15 mouse cellular contexts compared by ENCODE assay signal in genomic region chr10:85362766-85363442, GRCm38 (mm10). TPM values are rescaled to one million over a fixed set of nuclear protein-coding genes. Genes with fewer than 3 reads are reported as not detected.
A peak's percentile ranks its signal among the peaks of the same experiment; 100 is the strongest.
DNase-seq lines count a peak whose midpoint lies in the region; ATAC-seq and TF ChIP-seq lines count a peak whose summit lies in the region.
"Had no signal": no experiment of that assay in that cellular context is flagged by ENCODE, and none has a peak within 500 bp of the region (broad histone marks: within the 10 kb centered on the region; RNA-seq: fewer than 3 reads in every experiment).

No protein-coding gene starts in this region.

- ATAC-seq in kidney, postnatal 0 days (replicated peaks; ENCODE audit: low FRiP score, low read depth): 0 out of 2 replicates have a peak, but pooled peaks have one; percentile 52
- ATAC-seq in embryonic facial prominence, embryonic 14.5 days (ENCODE audit: low read depth): peak; percentile 22; the same call in 1 of the 2 replicates
- peak; percentile 85 for ATAC-seq in hindbrain, embryonic 12.5 days (ENCODE audit: low FRiP score)
- ATAC-seq in midbrain, postnatal 0 days (ENCODE audit: low FRiP score): no peak; the same call in 1 of the 2 replicates
- ATAC-seq in inflammation-experienced regulatory T-cells, adult 6 months: no peak
- ATAC-seq: lung, postnatal 0 days had no signal

- no peaks in the 10 kb centered on the region for H3K9me3 ChIP-seq in kidney, postnatal 0 days (replicated peaks; ENCODE audit: low read length)
- H3K9me3 ChIP-seq in embryonic facial prominence, embryonic 14.5 days (ENCODE audit: control insufficient read depth, low read length): no peaks in the 10 kb centered on the region
- H3K9me3 ChIP-seq in hindbrain, embryonic 12.5 days (replicated peaks): no peaks in the 10 kb centered on the region
- no peaks in the 10 kb centered on the region for H3K9me3 ChIP-seq in midbrain, postnatal 0 days (ENCODE audit: low read length)
- H3K9me3 ChIP-seq: heart, embryonic 10.5 days; liver, embryonic 13.5 days had no signal

- 47% methylated on average over 9 of the region's 9 CpGs for WGBS in kidney, postnatal 0 days
- 70% methylated on average over 9 of the region's 9 CpGs for WGBS in embryonic facial prominence, embryonic 14.5 days
- WGBS in hindbrain, embryonic 12.5 days: 55% methylated on average over 9 of the region's 9 CpGs
- 54% methylated on average over 9 of the region's 9 CpGs for WGBS in midbrain, postnatal 0 days
- 86% methylated on average over 9 of the region's 9 CpGs for WGBS in thymus, adult 2 months

- TF ChIP-seq CTCF in kidney, postnatal 0 days (IDR thresholded peaks at IDR 0.05; ENCODE audit: low read depth): no peak
- TF ChIP-seq CTCF in midbrain, postnatal 0 days (IDR thresholded peaks at IDR 0.05): 0 out of 2 replicates have a peak, but pooled peaks have one; percentile 7
- no peak for TF ChIP-seq CTCF in thymus, adult 2 months (IDR thresholded peaks at IDR 0.05; ENCODE audit: borderline replicate concordance, control insufficient read depth, extremely low read depth, insufficient read depth, low read length, poor library complexity)

- H3K36me3 ChIP-seq in kidney, postnatal 0 days (ENCODE audit: insufficient read depth, low read length): no peaks in the 10 kb centered on the region
- no peaks in the 10 kb centered on the region for H3K36me3 ChIP-seq in embryonic facial prominence, embryonic 14.5 days (ENCODE audit: control insufficient read depth, insufficient read depth, low read length)
- H3K36me3 ChIP-seq in hindbrain, embryonic 12.5 days: no peaks in the 10 kb centered on the region
- no peaks in the 10 kb centered on the region for H3K36me3 ChIP-seq in midbrain, postnatal 0 days (ENCODE audit: insufficient read depth, low read length)
- no peaks in the 10 kb centered on the region for H3K36me3 ChIP-seq in thymus, adult 2 months (ENCODE audit: control insufficient read depth, insufficient read depth, low read length)
- H3K36me3 ChIP-seq: heart, embryonic 10.5 days; liver, embryonic 13.5 days had no signal

- no peak for DNase-seq in kidney, postnatal 0 days (ENCODE audit: low spot score)
- no peak for DNase-seq in kidney, adult 11 months
- DNase-seq in embryonic facial prominence, embryonic 14.5 days (ENCODE audit: low spot score): no peak
- DNase-seq in midbrain, postnatal 0 days (ENCODE audit: low spot score): peak; percentile 31
- no peak for DNase-seq in thymus, adult 2 months
- DNase-seq: cerebellum, adult 11-12 months; gastrocnemius, postnatal 25 days; kidney, adult 18-20 months; kidney, postnatal 4 days; liver, embryonic 13.5 days; right cerebral cortex, postnatal 4 days had no signal

- no peak overlapping the region for H3K4me3 ChIP-seq in kidney, postnatal 0 days (replicated peaks; ENCODE audit: low read depth, low read length)
- no peak overlapping the region for H3K4me3 ChIP-seq in embryonic facial prominence, embryonic 14.5 days (ENCODE audit: low read depth, low read length)
- no peak overlapping the region for H3K4me3 ChIP-seq in hindbrain, embryonic 12.5 days
- no peak overlapping the region for H3K4me3 ChIP-seq in midbrain, postnatal 0 days (ENCODE audit: low read depth, low read length)
- no peak overlapping the region for H3K4me3 ChIP-seq in thymus, adult 2 months (ENCODE audit: control insufficient read depth, insufficient read depth, low read length)
- H3K4me3 ChIP-seq: heart, embryonic 10.5 days; liver, embryonic 13.5 days had no signal

- no peaks in the 10 kb centered on the region for H3K27me3 ChIP-seq in kidney, postnatal 0 days (ENCODE audit: insufficient read depth, low read length)
- no peaks in the 10 kb centered on the region for H3K27me3 ChIP-seq in embryonic facial prominence, embryonic 14.5 days (replicated peaks; ENCODE audit: control insufficient read depth, insufficient read depth, low read length)
- no peaks in the 10 kb centered on the region for H3K27me3 ChIP-seq in hindbrain, embryonic 12.5 days
- no peaks in the 10 kb centered on the region for H3K27me3 ChIP-seq in midbrain, postnatal 0 days (ENCODE audit: insufficient read depth, low read length)
- no peaks in the 10 kb centered on the region for H3K27me3 ChIP-seq in thymus, adult 2 months (ENCODE audit: control insufficient read depth, insufficient read depth, low read length)
- H3K27me3 ChIP-seq: liver, embryonic 13.5 days had no signal

- no peak overlapping the region for H3K27ac ChIP-seq in kidney, postnatal 0 days
- H3K27ac ChIP-seq in embryonic facial prominence, embryonic 14.5 days (replicated peaks; ENCODE audit: low read depth, low read length): no peak overlapping the region
- no peak overlapping the region for H3K27ac ChIP-seq in hindbrain, embryonic 12.5 days
- H3K27ac ChIP-seq in midbrain, postnatal 0 days (ENCODE audit: low read depth, low read length): no peak overlapping the region
- H3K27ac ChIP-seq in thymus, adult 2 months (ENCODE audit: control insufficient read depth, insufficient read depth, low read length): no peak overlapping the region
- H3K27ac ChIP-seq: heart, embryonic 10.5 days; liver, embryonic 13.5 days had no signal

- no peak overlapping the region for H3K4me2 ChIP-seq in kidney, postnatal 0 days (ENCODE audit: low read length)
- H3K4me2 ChIP-seq in embryonic facial prominence, embryonic 14.5 days (ENCODE audit: low read depth, low read length): no peak overlapping the region
- no peak overlapping the region for H3K4me2 ChIP-seq in hindbrain, embryonic 12.5 days (replicated peaks)
- no peak overlapping the region for H3K4me2 ChIP-seq in midbrain, postnatal 0 days (ENCODE audit: low read depth, low read length, poor library complexity, severe bottlenecking)
- H3K4me2 ChIP-seq: liver, embryonic 13.5 days had no signal

- no peak overlapping the region for H3K9ac ChIP-seq in kidney, postnatal 0 days (ENCODE audit: low read depth, low read length)
- H3K9ac ChIP-seq in embryonic facial prominence, embryonic 14.5 days (ENCODE audit: low read depth, low read length): no peak overlapping the region
- H3K9ac ChIP-seq in hindbrain, embryonic 12.5 days: no peak overlapping the region
- no peak overlapping the region for H3K9ac ChIP-seq in midbrain, postnatal 0 days (replicated peaks; ENCODE audit: low read length, poor library complexity, severe bottlenecking)
- H3K9ac ChIP-seq: liver, embryonic 13.5 days had no signal

- TF ChIP-seq POLR2A in thymus, adult 2 months (IDR thresholded peaks at IDR 0.05; ENCODE audit: control insufficient read depth, extremely low read depth, insufficient read depth, low read length, poor library complexity): no peak

- no peaks in the 10 kb centered on the region for H3K4me1 ChIP-seq in kidney, postnatal 0 days (replicated peaks; ENCODE audit: insufficient read depth, low read length)
- no peaks in the 10 kb centered on the region for H3K4me1 ChIP-seq in embryonic facial prominence, embryonic 14.5 days (ENCODE audit: control insufficient read depth, insufficient read depth, low read length)
- peaks cover 7% of the 10 kb centered on the region; the same call in 1 of the 2 replicates for H3K4me1 ChIP-seq in hindbrain, embryonic 12.5 days
- H3K4me1 ChIP-seq in midbrain, postnatal 0 days (ENCODE audit: insufficient read depth, low read length): no peaks in the 10 kb centered on the region
- peaks cover 11% of the 10 kb centered on the region for H3K4me1 ChIP-seq in thymus, adult 2 months (replicated peaks; ENCODE audit: control insufficient read depth, insufficient read depth, low read length)
- H3K4me1 ChIP-seq: heart, embryonic 10.5 days; liver, embryonic 13.5 days had no signal

RNA-seq across cellular contexts. Expression of gene Btbd11, which starts 23.7 kb away (rescaled TPM):
- polyA plus RNA-seq in kidney, postnatal 0 days (2015; fragmentation: Nextera tagmentation; extraction: Ambion mirVana): 6.7 and 6.8 TPM in 2 replicates
- 5.0 and 5.8 TPM in 2 replicates for polyA plus RNA-seq in embryonic facial prominence, embryonic 14.5 days (2014; fragmentation: Nextera tagmentation; extraction: Ambion mirVana)
- 11.2 and 13.9 TPM in 2 replicates for polyA plus RNA-seq in hindbrain, embryonic 12.5 days (2016; fragmentation: Nextera tagmentation; extraction: Ambion mirVana)
- total RNA-seq in midbrain, postnatal 0 days (2014; rRNA removed): 47.4 and 47.6 TPM in 2 replicates
- polyA plus RNA-seq in midbrain, postnatal 0 days (2015; fragmentation: Nextera tagmentation; extraction: Ambion mirVana): 17.1 and 18.9 TPM in 2 replicates
- polyA plus RNA-seq in thymus, adult 2 months (2012; rRNA removed): 32.0 and 32.3 TPM in 2 replicates
- 1 to 10 TPM; 6.2 to 6.9 (median 6.6) TPM for polyA plus RNA-seq in inflammation-experienced regulatory T-cells, adult 6 months (2017; shearing (Covaris generic))

Comparison
In these comparisons a context has a peak if more than half of its experiments do, and no peak if none do; other contexts are left out.
1. ATAC-seq: peak in kidney, postnatal 0 days (single experiment), embryonic facial prominence, embryonic 14.5 days (single experiment) and hindbrain, embryonic 12.5 days (single experiment); none in midbrain, postnatal 0 days (single experiment) and inflammation-experienced regulatory T-cells, adult 6 months (single experiment).